Mouse (Mus musculus) myocyte (in vitro differentiated cells): Measurements from ENCODE around the gene Pla2g15. TPM values are rescaled to one million over a fixed set of nuclear protein-coding genes. Genes with fewer than 3 reads are reported as not detected.

ENCODE experiments used
- H3K27me3 ChIP-seq: one replicate; pipeline ENCODE4 v1.6.1; 2011; ENCODE audit not compliant: control insufficient read depth, insufficient read depth, insufficient read length
- H3K36me3 ChIP-seq: one replicate; pipeline ENCODE4 v1.6.1; 2011; ENCODE audit not compliant: control insufficient read depth, insufficient read depth
- H3K4me2 ChIP-seq: one replicate; pipeline ENCODE4 v1.6.1; 2011; ENCODE audit warnings: low read depth, control low read depth
- H3K4me3 ChIP-seq: one replicate; pipeline ENCODE4 v1.5.1; 2011; ENCODE audit warnings: mild to moderate bottlenecking, control low read depth, moderate library complexity
- H3K79me2 ChIP-seq: one replicate; pipeline ENCODE4 v1.6.1; 2011; ENCODE audit not compliant: control insufficient read depth, insufficient read depth
- H3ac ChIP-seq: one replicate; pipeline ENCODE4 v1.6.1; 2011; ENCODE audit not compliant: control insufficient read depth, insufficient read length
- CEBPB ChIP-seq: IDR thresholded peaks from 2 replicates; pipeline ENCODE4 v1.6.1; 2011; ENCODE audit warnings: mild to moderate bottlenecking, moderate library complexity; ENCODE audit not compliant: poor library complexity, insufficient read depth, severe bottlenecking
- E2F4 ChIP-seq: IDR thresholded peaks from one replicate; pipeline ENCODE4 v1.6.1; 2011; ENCODE audit warnings: mild to moderate bottlenecking, control low read depth, moderate library complexity; ENCODE audit not compliant: insufficient read depth
- MAX ChIP-seq: IDR thresholded peaks from one replicate; pipeline ENCODE4 v1.6.1; 2011; ENCODE audit warnings: low read depth, mild to moderate bottlenecking, control low read depth
- MYOD1 ChIP-seq, 3 experiments: IDR thresholded peaks; one replicate each; pipeline ENCODE4 v1.6.1; 2011; ENCODE audit warnings: control low read depth in 2 of 3, low read depth in 2 of 3, mild to moderate bottlenecking in 2 of 3, moderate library complexity in 1 of 3; ENCODE audit not compliant: insufficient read length in 2 of 3, control insufficient read depth in 1 of 3
- MYOG ChIP-seq, 3 experiments: IDR thresholded peaks; one replicate each; pipeline ENCODE4 v1.6.1; 2011; ENCODE audit warnings: control low read depth in 2 of 3, low read depth in 2 of 3, mild to moderate bottlenecking in 2 of 3; ENCODE audit not compliant: insufficient read length in 2 of 3, control insufficient read depth in 1 of 3, insufficient read depth in 1 of 3
- POLR2A ChIP-seq: IDR thresholded peaks from one replicate; pipeline ENCODE4 v1.6.1; 2011; ENCODE audit warnings: low read depth, mild to moderate bottlenecking, control low read depth, moderate library complexity; ENCODE audit not compliant: insufficient read length
- POLR2AphosphoS2 ChIP-seq: IDR thresholded peaks from one replicate; pipeline ENCODE4 v1.6.1; 2011; ENCODE audit warnings: low read depth, control low read depth; ENCODE audit not compliant: insufficient read length
- REST ChIP-seq: IDR thresholded peaks from one replicate; pipeline ENCODE4 v1.6.1; 2011; ENCODE audit warnings: mild to moderate bottlenecking, control low read depth, moderate library complexity; ENCODE audit not compliant: insufficient read depth, insufficient read length
- SRF ChIP-seq: IDR thresholded peaks from one replicate; pipeline ENCODE4 v1.6.1; 2011; ENCODE audit warnings: low read depth; ENCODE audit not compliant: control insufficient read depth, insufficient read length
- TCF12 ChIP-seq: IDR thresholded peaks from one replicate; pipeline ENCODE4 v1.6.1; 2011; ENCODE audit warnings: mild to moderate bottlenecking, control low read depth; ENCODE audit not compliant: poor library complexity, insufficient read depth, severe bottlenecking
- TCF3 ChIP-seq: IDR thresholded peaks from one replicate; pipeline ENCODE4 v1.6.1; 2011; ENCODE audit warnings: low read depth, control low read depth; ENCODE audit not compliant: insufficient read length
- USF1 ChIP-seq: IDR thresholded peaks from one replicate; pipeline ENCODE4 v1.6.1; 2011; ENCODE audit warnings: low read depth, mild to moderate bottlenecking, control low read depth, moderate library complexity
- polyA plus RNA-seq: library from polyadenylated mRNA; unstranded; fragments of >200 nt; fragmentation: generic; extraction: Trizol; gene quantifications from one replicate; pipeline ENCODE4 v1.2.1, GENCODE M21; 2012; ENCODE audit warnings: missing spikeins

Gene Pla2g15
- polyA plus RNA-seq, 1 experiment = 9.6 TPM

- H3K4me3 ChIP-seq = peak overlapping the region; percentile 37
- no peaks in the 10 kb centered on the region for H3K27me3 ChIP-seq
- no peaks in the 10 kb centered on the region for H3K36me3 ChIP-seq
- no peaks in the 10 kb centered on the region for H3K79me2 ChIP-seq
- H3ac ChIP-seq = no peak overlapping the region
- peak overlapping the region; percentile 92 for H3K4me2 ChIP-seq
- TF ChIP-seq MYOD1 (IDR thresholded peaks at IDR 0.05; ENCODE audit: control insufficient read depth in 1 of 3, insufficient read length in 2 of 3, low read depth in 2 of 3) (no peak), MAX (no peak), CEBPB (no peak), POLR2A (no peak), MYOG (IDR thresholded peaks at IDR 0.05; ENCODE audit: control insufficient read depth in 1 of 3, insufficient read depth in 1 of 3, insufficient read length in 2 of 3, low read depth in 2 of 3) (no peak), USF1 (no peak), POLR2AphosphoS2 (no peak), REST (no peak), TCF3 (no peak), TCF12 (no peak), E2F4 (no peak), SRF (no peak)
Observed at GRCm38 (mm10) chr8:106137218-106137905, 12.8 kb upstream of the Pla2g15 start.

- Histone ChIP-seq H3K79me2 (no peaks in the 10 kb centered on the region), H3ac (no peak overlapping the region), H3K4me2 (peak overlapping the region; percentile 92), H3K36me3 (no peaks in the 10 kb centered on the region), H3K4me3 (peak overlapping the region; percentile 37), H3K27me3 (no peaks in the 10 kb centered on the region)
- no peak for TF ChIP-seq MYOD1 (IDR thresholded peaks at IDR 0.05; ENCODE audit: control insufficient read depth in 1 of 3, insufficient read length in 2 of 3, low read depth in 2 of 3)
- no peak for TF ChIP-seq TCF12
- TF ChIP-seq POLR2AphosphoS2 = peak; percentile 73
- no peak for TF ChIP-seq TCF3
- TF ChIP-seq POLR2A = peak; percentile 71
- TF ChIP-seq MAX = no peak
- no peak for TF ChIP-seq E2F4
- TF ChIP-seq MYOG (IDR thresholded peaks at IDR 0.05; ENCODE audit: control insufficient read depth in 1 of 3, insufficient read depth in 1 of 3, insufficient read length in 2 of 3, low read depth in 2 of 3) = no peak
- TF ChIP-seq SRF = no peak
- TF ChIP-seq USF1 = no peak
- no peak for TF ChIP-seq REST
- no peak for TF ChIP-seq CEBPB
Observed at GRCm38 (mm10) chr8:106137906-106138477, 12.2 kb upstream of the Pla2g15 start.

GRCm38 (mm10) chr8:106138616-106139015 lies 11.6 kb upstream of the Pla2g15 start:
- peak overlapping the region; percentile 92 for H3K4me2 ChIP-seq
- no peaks in the 10 kb centered on the region for H3K27me3 ChIP-seq
- TF ChIP-seq TCF3 = no peak
- TF ChIP-seq REST = no peak
- no peak for TF ChIP-seq POLR2A
- TF ChIP-seq MYOG (IDR thresholded peaks at IDR 0.05; ENCODE audit: control insufficient read depth in 1 of 3, insufficient read depth in 1 of 3, insufficient read length in 2 of 3, low read depth in 2 of 3) = no peak
- no peak for TF ChIP-seq MYOD1 (IDR thresholded peaks at IDR 0.05; ENCODE audit: control insufficient read depth in 1 of 3, insufficient read length in 2 of 3, low read depth in 2 of 3)
- TF ChIP-seq TCF12 = no peak
- TF ChIP-seq MAX = no peak
- TF ChIP-seq POLR2AphosphoS2 = no peak
- TF ChIP-seq CEBPB = no peak
- TF ChIP-seq E2F4 = no peak
- TF ChIP-seq USF1 = no peak
- TF ChIP-seq SRF = no peak

GRCm38 (mm10) chr8:106140191-106140590 lies 10.0 kb upstream of the Pla2g15 start:
- Histone ChIP-seq H3K4me2 (no peak overlapping the region), H3K4me3 (no peak overlapping the region), H3ac (no peak overlapping the region), H3K27me3 (no peaks in the 10 kb centered on the region), H3K36me3 (no peaks in the 10 kb centered on the region), H3K79me2 (no peaks in the 10 kb centered on the region)
- TF ChIP-seq MAX (no peak), POLR2AphosphoS2 (no peak), SRF (no peak), POLR2A (no peak), E2F4 (no peak), REST (no peak)

More at GRCm38 (mm10) chr8:106138616-106139015, 11.6 kb upstream of the Pla2g15 start:
- no peaks in the 10 kb centered on the region for H3K79me2 ChIP-seq
- peak overlapping the region; percentile 37 for H3K4me3 ChIP-seq
- no peak overlapping the region for H3ac ChIP-seq
- H3K36me3 ChIP-seq = no peaks in the 10 kb centered on the region
